Mouse (Mus musculus) telencephalon, adult 2 months (tissue): Measurements from ENCODE around the gene Akap9.
"Not testable (repeated sequence)": the region's sequence is repeated elsewhere in the genome, so short reads cannot be mapped to it uniquely, and the experiment has no call there.

Experiments
- DNase-seq: peaks from one replicate; pipeline ENCODE4 v3.0.0-alpha.2; 2011; ENCODE audit warnings: low read depth, low spot score

Gene Akap9

GRCm38 (mm10) chr5:3969114-3969513 lies 41.3 kb downstream of the Akap9 start:
- DNase-seq = no peak

- DNase-seq = no peak
Measured at GRCm38 (mm10) chr5:3970936-3971335, 43.1 kb downstream of the Akap9 start.

- no peak for DNase-seq
Measured at GRCm38 (mm10) chr5:3973764-3974163, 45.9 kb downstream of the Akap9 start.

- DNase-seq = no peak
Measured at GRCm38 (mm10) chr5:3974896-3975295, 47.0 kb downstream of the Akap9 start.

- no peak for DNase-seq
Measured at GRCm38 (mm10) chr5:3976111-3976510, 48.3 kb downstream of the Akap9 start.

GRCm38 (mm10) chr5:3977904-3978303 lies 50.0 kb downstream of the Akap9 start:
- DNase-seq = no peak

GRCm38 (mm10) chr5:3989608-3990007 lies 61.8 kb downstream of the Akap9 start:
- no peak for DNase-seq

GRCm38 (mm10) chr5:3990499-3990898 lies 62.6 kb downstream of the Akap9 start:
- DNase-seq = no peak

GRCm38 (mm10) chr5:4004531-4005469 lies 76.9 kb downstream of the Akap9 start:
- no peak for DNase-seq

- DNase-seq = no peak
Measured at GRCm38 (mm10) chr5:4006606-4007005, 78.8 kb downstream of the Akap9 start.

- DNase-seq = no peak
Measured at GRCm38 (mm10) chr5:4008266-4008665, 80.4 kb downstream of the Akap9 start.

GRCm38 (mm10) chr5:4009540-4009939 lies 81.7 kb downstream of the Akap9 start:
- no peak for DNase-seq

- not testable (repeated sequence) for DNase-seq
Measured at GRCm38 (mm10) chr5:4017646-4018045, 89.8 kb downstream of the Akap9 start.

GRCm38 (mm10) chr5:4019377-4019776 lies 91.5 kb downstream of the Akap9 start:
- DNase-seq = no peak

- DNase-seq = no peak
Measured at GRCm38 (mm10) chr5:4020018-4020417, 92.2 kb downstream of the Akap9 start.

GRCm38 (mm10) chr5:4023186-4023585 lies 95.3 kb downstream of the Akap9 start:
- DNase-seq = no peak

- DNase-seq = no peak
Measured at GRCm38 (mm10) chr5:4023742-4024681, 96.2 kb downstream of the Akap9 start.

GRCm38 (mm10) chr5:4024727-4025126 lies 96.9 kb downstream of the Akap9 start:
- no peak for DNase-seq

GRCm38 (mm10) chr5:4026336-4026735 lies 98.5 kb downstream of the Akap9 start:
- not testable (repeated sequence) for DNase-seq

- DNase-seq = no peak
Measured at GRCm38 (mm10) chr5:4028486-4029173, 100.8 kb downstream of the Akap9 start.

- no peak for DNase-seq
Measured at GRCm38 (mm10) chr5:4031846-4032245, 104.0 kb downstream of the Akap9 start.

- no peak for DNase-seq
Measured at GRCm38 (mm10) chr5:4036686-4037085, 108.8 kb downstream of the Akap9 start.
